Mouse (Mus musculus) forebrain, embryonic 14.5 days (tissue): ENCODE data around the gene Bcl2l12. TPM values are rescaled to one million over a fixed set of nuclear protein-coding genes. Genes with fewer than 3 reads are reported as not detected.

Source experiments
- ATAC-seq: fragments of 200-750 bp; cut with Nextera tagmentation; 2 replicates; pipeline ENCODE4 v1.8.0; 2017; ENCODE audit warnings: mild to moderate bottlenecking, moderate library complexity
- DNase-seq: peaks from one replicate; pipeline ENCODE4 v3.0.0-alpha.2; 2015; ENCODE audit warnings: low spot score
- H3K27ac ChIP-seq: fragments of 300-500 bp; sonication (generic); 2 replicates; pipeline ENCODE4 v1.5.1; 2014; ENCODE audit warnings: low read depth, mild to moderate bottlenecking, control low read depth, low read length, moderate library complexity
- H3K27me3 ChIP-seq: fragments of 300-500 bp; sonication (generic); replicated peaks from 2 replicates; pipeline ENCODE4 v1.6.1; 2014; ENCODE audit warnings: low read length, control low read depth, mixed read lengths; ENCODE audit not compliant: control insufficient read depth, insufficient read depth
- H3K36me3 ChIP-seq: fragments of 300-500 bp; sonication (generic); 2 replicates; pipeline ENCODE4 v1.6.1; 2014; ENCODE audit warnings: low read length, control low read depth; ENCODE audit not compliant: control insufficient read depth, insufficient read depth
- H3K4me1 ChIP-seq: fragments of 300-500 bp; sonication (generic); 2 replicates; pipeline ENCODE4 v1.6.1; 2014; ENCODE audit warnings: antibody characterized with exemption, low read length, control low read depth; ENCODE audit not compliant: control insufficient read depth, insufficient read depth
- H3K4me2 ChIP-seq: fragments of 300-500 bp; sonication (generic); 2 replicates; pipeline ENCODE4 v1.6.1; 2014; ENCODE audit warnings: mild to moderate bottlenecking, control low read depth, low read length
- H3K4me3 ChIP-seq: fragments of 300-500 bp; sonication (generic); 2 replicates; pipeline ENCODE4 v1.5.1; 2014; ENCODE audit warnings: low read depth, low read length, control low read depth
- H3K9ac ChIP-seq: fragments of 300-500 bp; sonication (generic); 2 replicates; pipeline ENCODE4 v1.6.1; 2014; ENCODE audit warnings: mild to moderate bottlenecking, low read length, control low read depth, moderate library complexity
- H3K9me3 ChIP-seq: fragments of 300-500 bp; sonication (generic); replicated peaks from 2 replicates; pipeline ENCODE4 v1.6.1; 2016; ENCODE audit warnings: low read length, control low read depth, mixed read lengths; ENCODE audit not compliant: control insufficient read depth
- WGBS: fragments of 180-500 bp; shearing (Covaris S2); extraction: QIAGEN DNeasy Blood & Tissue Kit; methylation state at CpG from one replicate; pipeline ENCODE4 v1.1.7; 2014; 5-methylcytosine and 5-hydroxymethylcytosine counted together
- polyA plus RNA-seq: library from polyadenylated mRNA; unstranded; fragments of >200 nt; fragmentation: Nextera tagmentation; extraction: Ambion mirVana; gene quantifications from 2 replicates; pipeline ENCODE4 v1.2.1, GENCODE M21; 2014

Bcl2l12 gene
- polyA plus RNA-seq, 1 experiment from 2014 or later = 23.4 TPM

GRCm38 (mm10) chr7:44960512-44960910 lies 38.0 kb downstream of the Bcl2l12 start:
- Histone ChIP-seq H3K27me3 (no peaks in the 10 kb centered on the region), H3K27ac (no peak overlapping the region), H3K9me3 (no peaks in the 10 kb centered on the region), H3K4me2 (no peak overlapping the region), H3K4me1 (no peaks in the 10 kb centered on the region), H3K4me3 (no peak overlapping the region), H3K36me3 (peaks cover 66% of the 10 kb centered on the region), H3K9ac (no peak overlapping the region)
- DNase-seq (no peak), ATAC-seq (no peak)
- 91% methylated on average over 13 of the region's 13 CpGs for WGBS

GRCm38 (mm10) chr7:44959874-44960511 lies 38.5 kb downstream of the Bcl2l12 start:
- H3K36me3 ChIP-seq = peaks cover 61% of the 10 kb centered on the region
- ATAC-seq = no peak
- H3K4me2 ChIP-seq = no peak overlapping the region
- no peaks in the 10 kb centered on the region for H3K4me1 ChIP-seq
- no peak overlapping the region for H3K4me3 ChIP-seq
- H3K9ac ChIP-seq = no peak overlapping the region
- no peak overlapping the region for H3K27ac ChIP-seq
- no peaks in the 10 kb centered on the region for H3K9me3 ChIP-seq
- DNase-seq = no peak
- no peaks in the 10 kb centered on the region for H3K27me3 ChIP-seq
- WGBS = 91% methylated on average over 10 of the region's 10 CpGs

GRCm38 (mm10) chr7:44959281-44959680 lies 39.2 kb downstream of the Bcl2l12 start:
- H3K27me3 ChIP-seq = no peaks in the 10 kb centered on the region
- peaks cover 57% of the 10 kb centered on the region for H3K36me3 ChIP-seq
- no peak overlapping the region for H3K4me3 ChIP-seq
- no peak overlapping the region for H3K27ac ChIP-seq
- no peak overlapping the region for H3K4me2 ChIP-seq
- ATAC-seq (no peak), DNase-seq (no peak)
- WGBS = 89% methylated on average over 8 of the region's 8 CpGs
- H3K9ac ChIP-seq = no peak overlapping the region
- no peaks in the 10 kb centered on the region for H3K9me3 ChIP-seq
- H3K4me1 ChIP-seq = no peaks in the 10 kb centered on the region

- no peak overlapping the region for H3K4me2 ChIP-seq
- DNase-seq = peak; percentile 68
Measured at GRCm38 (mm10) chr7:44958208-44958607, 40.3 kb downstream of the Bcl2l12 start.

GRCm38 (mm10) chr7:44957183-44957835 lies 41.2 kb downstream of the Bcl2l12 start:
- Histone ChIP-seq H3K4me3 (no peak overlapping the region), H3K27me3 (no peaks in the 10 kb centered on the region), H3K27ac (no peak overlapping the region), H3K9me3 (no peaks in the 10 kb centered on the region), H3K4me1 (peaks cover 6% of the 10 kb centered on the region), H3K9ac (no peak overlapping the region), H3K36me3 (peaks cover 39% of the 10 kb centered on the region), H3K4me2 (no peak overlapping the region)
- WGBS = 79% methylated on average over 20 of the region's 20 CpGs
- ATAC-seq = no peak
- DNase-seq = no peak

More at GRCm38 (mm10) chr7:44958208-44958607, 40.3 kb downstream of the Bcl2l12 start:
- H3K36me3 ChIP-seq = peaks cover 47% of the 10 kb centered on the region
- WGBS = 48% methylated on average over 7 of the region's 7 CpGs
- H3K9ac ChIP-seq = no peak overlapping the region
- ATAC-seq = peak; percentile 47; the same call in 1 of the 2 replicates
- H3K27ac ChIP-seq = no peak overlapping the region
- H3K4me1 ChIP-seq = no peaks in the 10 kb centered on the region
- no peak overlapping the region for H3K4me3 ChIP-seq
- no peaks in the 10 kb centered on the region for H3K27me3 ChIP-seq
- no peaks in the 10 kb centered on the region for H3K9me3 ChIP-seq

GRCm38 (mm10) chr7:44956266-44956665 lies 42.2 kb downstream of the Bcl2l12 start:
- Histone ChIP-seq H3K4me2 (no peak overlapping the region), H3K36me3 (peaks cover 29% of the 10 kb centered on the region), H3K4me3 (no peak overlapping the region), H3K27ac (no peak overlapping the region), H3K4me1 (peaks cover 9% of the 10 kb centered on the region), H3K27me3 (peaks cover 8% of the 10 kb centered on the region), H3K9me3 (no peaks in the 10 kb centered on the region), H3K9ac (no peak overlapping the region)
- 70% methylated on average over 6 of the region's 6 CpGs for WGBS
- DNase-seq (no peak), ATAC-seq (no peak)

GRCm38 (mm10) chr7:44955628-44956027 lies 42.9 kb downstream of the Bcl2l12 start:
- Histone ChIP-seq H3K4me1 (peaks cover 9% of the 10 kb centered on the region), H3K36me3 (peaks cover 22% of the 10 kb centered on the region), H3K9me3 (no peaks in the 10 kb centered on the region), H3K27me3 (peaks cover 14% of the 10 kb centered on the region), H3K4me3 (no peak overlapping the region), H3K9ac (no peak overlapping the region), H3K27ac (no peak overlapping the region), H3K4me2 (no peak overlapping the region)
- DNase-seq (peak; percentile 51), ATAC-seq (no peak)
- WGBS = 53% methylated on average over 5 of the region's 5 CpGs

- 80% methylated on average over 12 of the region's 12 CpGs for WGBS
- Histone ChIP-seq H3K9ac (no peak overlapping the region), H3K4me1 (peaks cover 9% of the 10 kb centered on the region), H3K27me3 (peaks cover 20% of the 10 kb centered on the region), H3K36me3 (peaks cover 9% of the 10 kb centered on the region), H3K4me3 (no peak overlapping the region), H3K9me3 (no peaks in the 10 kb centered on the region), H3K4me2 (no peak overlapping the region), H3K27ac (no peak overlapping the region)
- no peak for DNase-seq
- ATAC-seq = no peak
Measured at GRCm38 (mm10) chr7:44954091-44954885, 44.2 kb downstream of the Bcl2l12 start.
